17 mouse cellular contexts compared by ENCODE assay signal in genomic region chr10:92790893-92791530, GRCm38 (mm10).
DNase-seq lines count a peak whose midpoint lies in the region; ATAC-seq lines count a peak whose summit lies in the region.
"Had no signal": no experiment of that assay in that cellular context is flagged by ENCODE, and none has a peak within 500 bp of the region (broad histone marks: within the 10 kb centered on the region; RNA-seq: fewer than 3 reads in every experiment).

No protein-coding gene starts in this region.

- no peaks in the 10 kb centered on the region for H3K36me3 ChIP-seq in forebrain, embryonic 15.5 days
- no peaks in the 10 kb centered on the region for H3K36me3 ChIP-seq in forebrain, embryonic 10.5 days (replicated peaks)
- H3K36me3 ChIP-seq in neural tube, embryonic 12.5 days = no peaks in the 10 kb centered on the region
- no peaks in the 10 kb centered on the region for H3K36me3 ChIP-seq in forebrain, embryonic 16.5 days (ENCODE audit: control insufficient read depth, insufficient read depth)
- H3K36me3 ChIP-seq: embryonic facial prominence, embryonic 13.5 days; liver, embryonic 12.5 days had no signal

- no peaks in the 10 kb centered on the region for H3K9me3 ChIP-seq in forebrain, embryonic 15.5 days
- peaks cover 2% of the 10 kb centered on the region; the same call in 1 of the 2 replicates for H3K9me3 ChIP-seq in forebrain, embryonic 10.5 days
- H3K9me3 ChIP-seq in neural tube, embryonic 12.5 days = no peaks in the 10 kb centered on the region
- no peaks in the 10 kb centered on the region for H3K9me3 ChIP-seq in forebrain, embryonic 16.5 days (ENCODE audit: control insufficient read depth, low read length)
- H3K9me3 ChIP-seq: embryonic facial prominence, embryonic 13.5 days; liver, embryonic 12.5 days had no signal

- WGBS in forebrain, embryonic 15.5 days = 44% methylated on average over 7 of the region's 7 CpGs
- 81% methylated on average over 7 of the region's 7 CpGs for WGBS in forebrain, embryonic 10.5 days
- WGBS in neural tube, embryonic 12.5 days = 36% methylated on average over 7 of the region's 7 CpGs
- WGBS in forebrain, embryonic 16.5 days = 35% methylated on average over 7 of the region's 7 CpGs

- DNase-seq in forebrain, embryonic 10.5 days (ENCODE audit: extremely low spot score, low spot score) = no peak
- DNase-seq in neural tube, embryonic 10.5 days (ENCODE audit: extremely low spot score, low spot score) = no peak
- DNase-seq in heart, adult 18-20 months = no peak
- no peak for DNase-seq in heart, postnatal 10 days
- DNase-seq: adrenal gland, adult 8-10 months; cerebellum, adult 11 months; cerebellum, postnatal 36 days; kidney, adult 18-20 months; kidney, postnatal 14 days; layer of hippocampus, adult 9-11 months; right cerebral cortex, adult 18-20 months had no signal

- intact Hi-C loops in heart, postnatal 10 days (cut with DNase I) = no loop called here

- ATAC-seq in forebrain, embryonic 15.5 days (replicated peaks) = no peak
- no peak for ATAC-seq in neural tube, embryonic 12.5 days (ENCODE audit: low FRiP score, low read depth)
- 0 out of 2 replicates have a peak, but pooled peaks have one; percentile 12 for ATAC-seq in forebrain, embryonic 16.5 days
- ATAC-seq: liver, embryonic 12.5 days had no signal

- H3K4me3 ChIP-seq in forebrain, embryonic 15.5 days = no peak overlapping the region
- no peak overlapping the region for H3K4me3 ChIP-seq in forebrain, embryonic 10.5 days
- H3K4me3 ChIP-seq in neural tube, embryonic 12.5 days = no peak overlapping the region
- no peak overlapping the region for H3K4me3 ChIP-seq in forebrain, embryonic 16.5 days (replicated peaks; ENCODE audit: low read length)
- H3K4me3 ChIP-seq: embryonic facial prominence, embryonic 13.5 days; liver, embryonic 12.5 days had no signal

- H3K4me2 ChIP-seq in forebrain, embryonic 15.5 days (replicated peaks) = 0 out of 2 replicates have a peak overlapping the region, but pooled peaks have one; percentile 8
- peak overlapping the region; percentile 30 for H3K4me2 ChIP-seq in neural tube, embryonic 12.5 days (replicated peaks)
- H3K4me2 ChIP-seq in forebrain, embryonic 16.5 days (ENCODE audit: low read length) = no peak overlapping the region
- H3K4me2 ChIP-seq: embryonic facial prominence, embryonic 13.5 days; liver, embryonic 12.5 days; lung, embryonic 14.5 days had no signal

- peak overlapping the region; percentile 44 for H3K27ac ChIP-seq in forebrain, embryonic 15.5 days (replicated peaks)
- H3K27ac ChIP-seq in forebrain, embryonic 10.5 days = no peak overlapping the region; the same call in 1 of the 2 replicates
- no peak overlapping the region for H3K27ac ChIP-seq in neural tube, embryonic 12.5 days
- no peak overlapping the region for H3K27ac ChIP-seq in forebrain, embryonic 16.5 days (ENCODE audit: low read length)
- H3K27ac ChIP-seq: embryonic facial prominence, embryonic 13.5 days; liver, embryonic 12.5 days had no signal

- H3K4me1 ChIP-seq in forebrain, embryonic 15.5 days = peaks cover 12% of the 10 kb centered on the region
- H3K4me1 ChIP-seq in forebrain, embryonic 10.5 days = peaks cover 24% of the 10 kb centered on the region
- H3K4me1 ChIP-seq in neural tube, embryonic 12.5 days = peaks cover 4% of the 10 kb centered on the region
- H3K4me1 ChIP-seq in forebrain, embryonic 16.5 days (replicated peaks; ENCODE audit: control insufficient read depth, insufficient read depth, low read length) = no peaks in the 10 kb centered on the region
- H3K4me1 ChIP-seq: embryonic facial prominence, embryonic 13.5 days; liver, embryonic 12.5 days had no signal

- no peak overlapping the region for H3K9ac ChIP-seq in forebrain, embryonic 15.5 days (replicated peaks)
- H3K9ac ChIP-seq in neural tube, embryonic 12.5 days = no peak overlapping the region
- no peak overlapping the region for H3K9ac ChIP-seq in forebrain, embryonic 16.5 days (replicated peaks; ENCODE audit: low read depth, low read length)
- H3K9ac ChIP-seq: embryonic facial prominence, embryonic 13.5 days; liver, embryonic 12.5 days; lung, embryonic 14.5 days had no signal

- no peaks in the 10 kb centered on the region for H3K27me3 ChIP-seq in forebrain, embryonic 15.5 days
- no peaks in the 10 kb centered on the region for H3K27me3 ChIP-seq in forebrain, embryonic 10.5 days (ENCODE audit: poor library complexity, severe bottlenecking)
- H3K27me3 ChIP-seq in neural tube, embryonic 12.5 days (replicated peaks) = no peaks in the 10 kb centered on the region
- no peaks in the 10 kb centered on the region for H3K27me3 ChIP-seq in forebrain, embryonic 16.5 days (replicated peaks; ENCODE audit: control insufficient read depth, insufficient read depth, low read length)
- H3K27me3 ChIP-seq: embryonic facial prominence, embryonic 13.5 days; liver, embryonic 12.5 days had no signal
